Comparison of ENCODE assay signal across 1 mouse cellular context in the genomic region with DNA sequence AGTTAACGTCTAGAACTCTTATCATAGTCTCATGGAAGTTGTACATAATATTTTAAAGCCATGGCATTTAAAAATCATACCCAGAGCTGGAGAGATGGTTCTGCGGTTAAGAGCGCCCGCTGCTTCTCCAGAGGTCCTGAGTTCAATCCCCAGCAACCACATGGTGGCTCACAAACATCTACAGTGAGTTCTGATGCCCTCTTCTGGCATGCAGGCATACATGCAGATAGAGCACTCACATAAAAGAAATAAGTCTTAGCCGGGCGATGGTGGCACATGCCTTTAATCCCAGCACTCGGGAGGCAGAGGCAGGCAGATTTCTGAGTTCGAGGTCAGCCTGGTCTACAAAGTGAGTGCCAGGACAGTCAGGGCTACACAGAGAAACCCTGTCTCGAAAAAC. TPM values are rescaled to one million over a fixed set of nuclear protein-coding genes. Genes with fewer than 3 reads are reported as not detected.
"Had no signal": no experiment of that assay in that cellular context is flagged by ENCODE, and none has a peak within 500 bp of the region (broad histone marks: within the 10 kb centered on the region; RNA-seq: fewer than 3 reads in every experiment).

No protein-coding gene starts in this region.

RNA-seq across cellular contexts. Expression of gene Ccna2, which starts 27.8 kb away (rescaled TPM):
- total RNA-seq: neutrophil, adult 5-6 weeks had no signal
